Mouse (Mus musculus) testis, adult 2 months (tissue): Measurements from ENCODE around the gene Dio2. TPM values are rescaled to one million over a fixed set of nuclear protein-coding genes. Genes with fewer than 3 reads are reported as not detected.

Experiments
- H3K27ac ChIP-seq: fragments of 200-500 bp; 2 replicates; pipeline ENCODE4 v1.5.1; 2012; ENCODE audit warnings: low read depth, low read length; ENCODE audit not compliant: control insufficient read depth, insufficient read depth
- H3K27me3 ChIP-seq: fragments of 200-500 bp; 2 replicates; pipeline ENCODE4 v1.6.1; 2012; ENCODE audit warnings: mild to moderate bottlenecking, low read length, moderate library complexity; ENCODE audit not compliant: control insufficient read depth, insufficient read depth
- H3K36me3 ChIP-seq: fragments of 200-500 bp; 2 replicates; pipeline ENCODE4 v1.6.1; 2012; ENCODE audit warnings: mild to moderate bottlenecking, low read length; ENCODE audit not compliant: control insufficient read depth, insufficient read depth
- H3K4me1 ChIP-seq: fragments of 200-500 bp; 2 replicates; pipeline ENCODE4 v1.6.1; 2012; ENCODE audit warnings: low read length; ENCODE audit not compliant: control insufficient read depth, insufficient read depth
- H3K4me3 ChIP-seq: fragments of 200-500 bp; 2 replicates; pipeline ENCODE4 v1.5.1; 2012; ENCODE audit warnings: low read depth, mild to moderate bottlenecking, low read length, moderate library complexity, mixed read lengths; ENCODE audit not compliant: control insufficient read depth
- CTCF ChIP-seq: fragments of 200-500 bp; IDR thresholded peaks from 2 replicates; pipeline ENCODE4 v1.5.1; 2012; ENCODE audit warnings: low read depth, mild to moderate bottlenecking, inconsistent platforms, low read length, moderate library complexity; ENCODE audit not compliant: control insufficient read depth, insufficient read depth, insufficient replicate concordance
- POLR2A ChIP-seq: fragments of 200-500 bp; IDR thresholded peaks from 2 replicates; pipeline ENCODE4 v1.6.1; 2012; ENCODE audit warnings: low read depth, mild to moderate bottlenecking, inconsistent platforms, low read length, moderate library complexity; ENCODE audit not compliant: control insufficient read depth
- polyA plus RNA-seq: library from polyadenylated mRNA; depleted of rRNA; stranded (reverse); fragments of >200 nt; gene quantifications from 2 replicates; pipeline ENCODE4 v1.2.3, GENCODE M21; 2012; rRNA removed

Gene Dio2
- polyA plus RNA-seq = 1.2 and 1.3 TPM in 2 replicates

DNA sequence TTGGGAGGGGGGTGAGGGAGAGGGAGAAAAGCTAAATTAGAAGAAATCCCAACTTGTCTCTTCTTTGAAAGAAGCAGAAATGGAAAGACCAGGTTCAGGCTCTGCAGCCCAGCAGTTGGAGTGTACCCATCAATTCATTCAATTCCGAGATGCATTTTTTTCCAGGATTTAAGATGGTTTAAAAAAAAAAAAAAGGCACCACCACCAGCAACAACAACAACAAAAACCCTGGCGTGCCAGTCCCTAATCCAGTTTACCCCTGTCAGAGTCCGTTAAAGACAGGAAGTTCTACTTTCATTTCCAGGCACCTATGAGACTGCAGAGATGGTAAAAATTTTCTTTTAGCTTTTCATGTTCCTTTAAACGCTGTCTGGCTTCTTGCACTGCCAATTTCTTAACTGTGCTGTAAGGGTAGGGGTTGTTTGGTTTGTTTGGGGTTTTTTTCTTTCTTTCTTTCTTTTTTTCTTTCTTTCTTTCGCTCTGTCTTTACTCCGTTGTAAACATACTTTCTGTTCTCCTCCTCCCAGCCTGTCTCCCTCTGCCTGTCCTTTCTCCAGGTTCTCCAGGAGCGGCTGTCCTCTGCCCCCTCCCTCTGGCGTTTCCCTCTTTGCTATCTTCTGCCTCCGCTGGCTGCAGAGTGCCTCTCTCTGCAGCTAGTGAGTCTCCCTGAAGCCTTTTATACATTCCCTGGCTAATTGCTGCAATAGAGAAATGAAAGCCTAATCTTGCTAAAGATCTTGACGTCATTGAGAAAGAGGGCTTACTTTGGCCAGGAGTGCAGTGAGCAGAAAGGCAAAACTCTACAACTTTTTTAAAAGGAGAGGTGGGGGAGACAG is at the start of gene Dio2:
Dio2 (minus strand) TSS at position 51 of the 836 bp plus-strand sequence.
- no peaks in the 10 kb centered on the region for H3K27me3 ChIP-seq
- peaks cover 7% of the 10 kb centered on the region for H3K4me1 ChIP-seq
- no peaks in the 10 kb centered on the region for H3K36me3 ChIP-seq
- H3K27ac ChIP-seq = no peak within 1 kb of the TSS
- H3K4me3 ChIP-seq = peak within 1 kb of the TSS; percentile 81
- TF ChIP-seq POLR2A (no peak), CTCF (no peak)

DNA sequence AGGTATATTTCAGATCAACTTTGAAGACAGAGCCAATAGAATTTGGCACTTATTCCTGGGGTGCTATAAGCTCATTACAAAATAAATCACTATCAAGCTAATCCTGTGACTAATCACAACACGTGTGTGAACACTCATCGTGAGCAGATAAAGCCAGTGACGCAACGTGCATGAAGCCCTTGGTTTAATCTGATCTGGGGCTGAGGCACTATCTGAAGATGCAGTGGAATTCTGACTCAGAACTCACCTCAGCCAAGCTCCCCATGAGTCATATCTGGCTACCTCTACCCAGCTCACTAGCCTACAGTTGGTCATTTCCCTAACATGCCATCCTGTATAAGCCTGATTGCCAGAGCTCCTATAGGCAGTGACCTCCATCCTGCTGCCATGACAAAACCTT is 43.2 kb upstream of the Dio2 start:
- no peaks in the 10 kb centered on the region for H3K4me1 ChIP-seq
- no peak overlapping the region for H3K4me3 ChIP-seq
- no peaks in the 10 kb centered on the region for H3K36me3 ChIP-seq
- no peak for TF ChIP-seq CTCF
- no peak for TF ChIP-seq POLR2A
- no peak overlapping the region for H3K27ac ChIP-seq
- H3K27me3 ChIP-seq = no peaks in the 10 kb centered on the region

DNA sequence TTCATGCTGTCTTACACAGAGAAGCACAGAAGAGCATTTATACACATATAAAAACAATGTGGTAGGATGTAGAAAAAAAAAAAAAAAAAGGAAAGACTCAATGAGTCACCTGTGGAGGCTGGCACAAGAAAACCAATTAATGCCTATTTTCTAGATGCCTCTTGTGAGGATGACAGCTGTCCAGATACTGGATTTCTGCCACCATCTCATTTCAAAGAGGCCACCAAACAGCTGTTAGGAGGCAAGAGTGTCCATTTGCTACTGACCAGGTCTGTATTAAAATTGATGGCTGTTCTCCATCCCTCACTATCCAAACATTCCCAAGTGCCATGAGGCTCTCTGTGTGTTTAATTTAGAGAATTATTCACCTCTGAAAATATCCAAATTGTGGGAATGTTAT is 6.5 kb upstream of the Dio2 start:
- Histone ChIP-seq H3K4me3 (no peak overlapping the region), H3K36me3 (no peaks in the 10 kb centered on the region), H3K27ac (no peak overlapping the region), H3K4me1 (no peaks in the 10 kb centered on the region), H3K27me3 (no peaks in the 10 kb centered on the region)
- TF ChIP-seq POLR2A (no peak), CTCF (no peak)

DNA sequence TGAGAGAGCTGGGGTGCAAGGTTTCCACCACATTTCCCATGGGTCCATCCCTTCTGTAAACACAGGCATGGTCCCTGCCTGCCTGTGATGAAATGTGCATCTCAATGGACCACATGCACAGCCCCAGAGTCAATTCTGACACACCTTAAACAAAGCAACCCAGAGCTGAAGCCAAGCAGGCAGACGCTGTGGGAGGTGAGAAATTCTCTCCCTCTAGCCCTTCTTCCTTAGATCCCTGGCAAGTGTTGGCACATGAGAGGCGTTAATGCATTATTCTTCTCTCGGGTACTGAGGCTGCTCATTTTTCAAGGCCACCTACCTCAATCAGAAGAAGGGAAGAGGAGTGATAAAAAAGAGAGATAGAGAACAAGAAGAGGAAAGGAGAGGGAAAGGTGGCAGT is 5.4 kb upstream of the Dio2 start:
- Histone ChIP-seq H3K4me3 (no peak overlapping the region), H3K4me1 (peaks cover 2% of the 10 kb centered on the region; the same call in 1 of the 2 replicates), H3K36me3 (no peaks in the 10 kb centered on the region), H3K27me3 (no peaks in the 10 kb centered on the region), H3K27ac (no peak overlapping the region)
- TF ChIP-seq CTCF = no peak

DNA sequence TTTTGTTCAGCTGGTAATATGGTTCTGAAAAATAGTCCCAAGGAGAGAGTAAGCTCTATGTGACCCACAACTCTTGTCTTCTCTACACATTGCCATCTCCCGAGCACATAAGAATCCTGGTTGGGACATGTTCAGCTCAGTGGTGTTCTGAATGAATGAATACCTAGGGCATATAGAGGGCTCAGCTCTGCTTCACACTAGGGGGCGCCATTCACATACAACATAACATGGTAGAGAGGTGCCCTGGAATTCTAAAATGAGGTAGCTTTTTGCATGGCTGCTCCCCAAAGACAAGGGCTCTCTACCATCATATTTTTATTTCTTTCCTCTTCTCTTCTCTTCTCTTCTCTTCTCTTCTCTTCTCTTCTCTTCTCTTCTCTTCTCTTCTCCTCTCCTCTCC is 2.2 kb upstream of the Dio2 start:
- no peaks in the 10 kb centered on the region for H3K27me3 ChIP-seq
- peaks cover 7% of the 10 kb centered on the region for H3K4me1 ChIP-seq
- no peak overlapping the region for H3K4me3 ChIP-seq
- no peak for TF ChIP-seq POLR2A
- TF ChIP-seq CTCF = no peak
- no peaks in the 10 kb centered on the region for H3K36me3 ChIP-seq
- no peak overlapping the region for H3K27ac ChIP-seq

DNA sequence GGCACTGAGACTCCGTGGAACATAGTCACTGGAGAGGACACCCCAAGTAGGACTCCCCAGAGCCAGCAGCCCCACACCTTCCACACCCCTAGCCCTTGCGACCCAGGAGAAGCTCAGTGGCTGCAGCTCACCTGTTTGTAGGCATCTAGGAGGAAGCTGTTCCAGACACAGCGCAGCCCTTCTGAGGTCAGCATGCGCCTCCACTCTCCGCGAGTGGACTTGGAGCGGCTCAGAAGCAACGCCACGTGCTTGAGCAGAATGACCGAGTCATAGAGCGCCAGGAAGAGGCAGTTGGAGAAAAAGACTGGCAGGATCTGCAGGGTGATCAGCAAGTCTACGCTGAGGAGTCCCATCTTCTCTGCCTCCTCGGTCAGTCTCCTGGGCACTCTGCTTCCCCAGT is 306 bp downstream of the Dio2 start:
- TF ChIP-seq CTCF (no peak), POLR2A (no peak)
- Histone ChIP-seq H3K27me3 (no peaks in the 10 kb centered on the region), H3K36me3 (no peaks in the 10 kb centered on the region), H3K27ac (no peak overlapping the region), H3K4me1 (peaks cover 7% of the 10 kb centered on the region), H3K4me3 (peak overlapping the region; percentile 81)

DNA sequence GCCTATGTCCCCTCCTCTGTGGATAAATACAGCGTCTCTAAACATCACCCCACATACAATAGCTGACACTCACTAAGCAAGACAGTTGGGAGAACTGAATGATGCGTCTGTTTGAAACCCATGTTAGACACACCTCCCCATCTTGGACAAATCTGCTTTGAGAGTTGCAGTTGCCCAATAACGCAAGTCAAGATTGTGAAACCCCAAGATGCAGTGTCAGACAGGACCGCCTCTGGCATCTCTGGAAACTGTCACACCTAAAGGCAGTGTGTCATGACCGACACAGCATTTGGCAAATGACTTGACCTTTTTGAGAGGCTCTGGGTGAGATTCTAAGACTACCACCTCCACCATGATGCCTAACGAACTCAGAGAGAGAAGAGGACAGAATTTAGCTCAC is 2.8 kb downstream of the Dio2 start:
- Histone ChIP-seq H3K27ac (no peak overlapping the region), H3K27me3 (no peaks in the 10 kb centered on the region), H3K4me3 (no peak overlapping the region), H3K4me1 (peaks cover 7% of the 10 kb centered on the region), H3K36me3 (no peaks in the 10 kb centered on the region)
- TF ChIP-seq CTCF = no peak

DNA sequence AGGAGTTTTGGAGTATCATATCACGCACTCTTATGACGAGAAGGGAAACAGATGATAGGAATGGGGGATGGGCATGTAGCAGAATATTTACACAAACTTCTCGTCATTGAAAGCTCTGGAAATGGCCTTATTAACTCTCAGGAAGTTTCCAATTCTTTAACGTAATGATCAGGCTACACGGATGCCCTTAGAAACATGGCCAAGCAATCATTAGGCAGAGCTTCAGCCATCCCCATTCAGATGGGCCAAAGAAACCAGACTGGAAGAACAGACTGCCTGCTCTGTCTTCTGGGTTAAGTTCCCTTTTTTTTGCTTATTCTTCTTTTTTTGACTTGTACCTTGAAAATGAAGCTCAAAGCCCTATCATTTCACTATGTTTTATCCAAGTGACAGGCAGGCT is 3.7 kb downstream of the Dio2 start:
- TF ChIP-seq POLR2A (no peak), CTCF (no peak)
- no peak overlapping the region for H3K27ac ChIP-seq
- no peak overlapping the region for H3K4me3 ChIP-seq
- H3K36me3 ChIP-seq = no peaks in the 10 kb centered on the region
- no peaks in the 10 kb centered on the region for H3K27me3 ChIP-seq
- H3K4me1 ChIP-seq = peaks cover 8% of the 10 kb centered on the region
